Comparison of ENCODE assay signal across 8 mouse cellular contexts in the genomic region with DNA sequence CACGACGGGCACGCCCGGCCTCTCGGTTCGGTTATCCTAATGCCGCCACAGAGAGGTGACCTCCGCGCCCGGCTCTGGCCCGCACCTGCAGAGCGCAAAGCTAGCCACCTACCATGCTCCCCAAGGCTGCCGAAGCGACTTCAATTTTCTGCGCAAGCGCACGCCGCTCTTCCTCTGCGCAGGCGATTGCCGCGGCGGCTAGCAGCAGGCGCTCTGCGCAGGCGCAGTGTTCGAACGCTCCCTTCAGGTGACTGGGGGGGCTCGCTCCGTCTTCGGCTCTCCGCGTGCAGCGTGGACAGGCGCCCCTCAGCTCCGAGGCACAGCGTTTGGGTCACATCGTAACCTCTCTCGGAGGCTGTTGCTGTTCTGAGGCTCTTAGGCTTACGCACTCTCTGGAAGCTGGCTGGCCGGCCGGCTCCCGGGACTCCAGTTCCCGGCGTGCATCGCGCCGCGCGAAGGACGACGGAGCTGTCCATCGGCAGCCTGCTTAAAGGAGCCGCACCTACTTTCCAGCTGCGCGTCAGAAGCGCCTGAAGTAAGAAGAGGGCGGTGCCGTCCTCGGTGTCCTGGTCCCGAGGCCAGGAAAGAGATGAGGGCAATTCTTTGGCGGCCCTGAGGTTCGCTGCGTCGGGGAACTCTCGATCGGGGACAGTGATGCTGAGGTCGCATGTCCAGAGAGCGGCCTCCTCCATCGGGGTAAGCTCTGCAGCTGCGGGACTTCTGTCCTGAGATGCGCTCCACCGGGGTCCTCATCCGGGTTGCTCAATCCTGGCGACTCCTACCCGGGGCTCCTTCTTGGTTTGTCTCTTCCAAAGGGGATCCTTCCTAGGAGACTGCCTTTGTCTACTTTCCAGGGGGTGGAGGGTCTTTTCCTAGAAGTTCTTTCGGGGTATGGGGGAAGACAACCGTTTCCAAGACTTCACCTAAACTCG. TPM values are rescaled to one million over a fixed set of nuclear protein-coding genes. Genes with fewer than 3 reads are reported as not detected.
DNase-seq lines count a peak whose midpoint lies in the region; ATAC-seq lines count a peak whose summit lies in the region.

A gene (minus strand): TSS at position 440 of the 932 bp plus-strand sequence.
A gene (plus strand): TSS at position 499 of the 932 bp plus-strand sequence.

- no peaks in the 10 kb centered on the region for H3K27me3 ChIP-seq in forebrain, embryonic 14.5 days (replicated peaks; ENCODE audit: control insufficient read depth, insufficient read depth, low read length)
- H3K27me3 ChIP-seq in neural tube, embryonic 15.5 days (replicated peaks), result no peaks in the 10 kb centered on the region

- H3K27ac ChIP-seq in forebrain, embryonic 14.5 days (ENCODE audit: low read depth, low read length), result peak within 1 kb of the TSS; percentile 80
- peak within 1 kb of the TSS; percentile 92 for H3K27ac ChIP-seq in neural tube, embryonic 15.5 days (replicated peaks)

- peak; percentile 98 for DNase-seq in ES-CJ7 (ENCODE audit: low read depth, low spot score)
- peak; percentile 96 for DNase-seq in cerebellum, adult 11 months
- DNase-seq in forebrain, embryonic 14.5 days (ENCODE audit: low spot score), result peak; percentile 98
- DNase-seq in heart, postnatal 14 days, result peak; percentile 96 to 98
- DNase-seq in layer of hippocampus, adult 11-12 months (ENCODE audit: low spot score), result peak; percentile 95
- DNase-seq in lung, adult 18-20 months, result peak; percentile 94 to 95
- peak; percentile 96 for DNase-seq in testis, postnatal 14 days (ENCODE audit: low spot score)

- intact Hi-C loops in heart, postnatal 14 days (cut with DNase I), result no loop called here

- H3K4me1 ChIP-seq in forebrain, embryonic 14.5 days (ENCODE audit: control insufficient read depth, insufficient read depth, low read length), result peaks cover 13% of the 10 kb centered on the region
- H3K4me1 ChIP-seq in neural tube, embryonic 15.5 days, result peaks cover 30% of the 10 kb centered on the region

- peak within 1 kb of the TSS; percentile 91 for H3K4me2 ChIP-seq in forebrain, embryonic 14.5 days (ENCODE audit: low read length)
- H3K4me2 ChIP-seq in neural tube, embryonic 15.5 days, result peak within 1 kb of the TSS; percentile 91

- H3K4me3 ChIP-seq in forebrain, embryonic 14.5 days (ENCODE audit: low read depth, low read length), result peak within 1 kb of the TSS; percentile 88
- peak within 1 kb of the TSS; percentile 96 for H3K4me3 ChIP-seq in neural tube, embryonic 15.5 days (replicated peaks)

- peak within 1 kb of the TSS; percentile 80 for H3K9ac ChIP-seq in forebrain, embryonic 14.5 days (ENCODE audit: low read length)
- peak within 1 kb of the TSS; percentile 77 for H3K9ac ChIP-seq in neural tube, embryonic 15.5 days (replicated peaks)

- ATAC-seq in forebrain, embryonic 14.5 days, result peak; percentile 95
- ATAC-seq in neural tube, embryonic 15.5 days (ENCODE audit: low FRiP score), result peak; percentile 95

- H3K36me3 ChIP-seq in forebrain, embryonic 14.5 days (ENCODE audit: control insufficient read depth, insufficient read depth, low read length), result peaks cover 14% of the 10 kb centered on the region; the same call in 1 of the 2 replicates
- peaks cover 13% of the 10 kb centered on the region for H3K36me3 ChIP-seq in neural tube, embryonic 15.5 days

- WGBS in forebrain, embryonic 14.5 days, result under 1% methylated on average over 79 of the region's 79 CpGs
- under 1% methylated on average over 79 of the region's 79 CpGs for WGBS in neural tube, embryonic 15.5 days

- no peaks in the 10 kb centered on the region for H3K9me3 ChIP-seq in forebrain, embryonic 14.5 days (replicated peaks; ENCODE audit: control insufficient read depth, low read length)
- no peaks in the 10 kb centered on the region for H3K9me3 ChIP-seq in neural tube, embryonic 15.5 days (replicated peaks)

RNA-seq across cellular contexts. Expression of the first gene that starts in this region (rescaled TPM):
- polyA plus RNA-seq in forebrain, embryonic 14.5 days (2014; fragmentation: Nextera tagmentation; extraction: Ambion mirVana), result 33.4 and 38.5 TPM in 2 replicates
- total RNA-seq in heart, postnatal 14 days (2021), result 10 to 100 TPM; 45.7 to 51.6 TPM
- polyA plus RNA-seq in neural tube, embryonic 15.5 days (2015; fragmentation: Nextera tagmentation; extraction: Ambion mirVana), result 32.9 and 36.5 TPM in 2 replicates

RNA-seq across cellular contexts. Expression of the second gene that starts in this region (rescaled TPM):
- polyA plus RNA-seq in forebrain, embryonic 14.5 days (2014; fragmentation: Nextera tagmentation; extraction: Ambion mirVana), result 30.7 and 46.9 TPM in 2 replicates
- total RNA-seq in heart, postnatal 14 days (2021), result 10 to 100 TPM; 22.0 to 26.6 TPM
- 50.9 and 54.7 TPM in 2 replicates for polyA plus RNA-seq in neural tube, embryonic 15.5 days (2015; fragmentation: Nextera tagmentation; extraction: Ambion mirVana)

Comparison
In these comparisons a context has a peak if more than half of its experiments do, and no peak if none do; other contexts are left out.
1. Peak in every context shown above with its lines: DNase-seq, ATAC-seq, H3K4me3 ChIP-seq and H3K27ac ChIP-seq.